Mouse (Mus musculus) bone marrow macrophage, adult 2 months (primary cell): Measurements from ENCODE around the gene Olfr1359.

Source experiments
- CTCF ChIP-seq: IDR thresholded peaks from 2 replicates; pipeline ENCODE4 v1.5.1; 2012; ENCODE audit warnings: low read depth, mild to moderate bottlenecking, low read length, moderate library complexity
- POLR2A ChIP-seq: IDR thresholded peaks from 2 replicates; pipeline ENCODE4 v1.6.1; 2012; ENCODE audit warnings: mild to moderate bottlenecking, low read depth, low read length, borderline replicate concordance

DNA sequence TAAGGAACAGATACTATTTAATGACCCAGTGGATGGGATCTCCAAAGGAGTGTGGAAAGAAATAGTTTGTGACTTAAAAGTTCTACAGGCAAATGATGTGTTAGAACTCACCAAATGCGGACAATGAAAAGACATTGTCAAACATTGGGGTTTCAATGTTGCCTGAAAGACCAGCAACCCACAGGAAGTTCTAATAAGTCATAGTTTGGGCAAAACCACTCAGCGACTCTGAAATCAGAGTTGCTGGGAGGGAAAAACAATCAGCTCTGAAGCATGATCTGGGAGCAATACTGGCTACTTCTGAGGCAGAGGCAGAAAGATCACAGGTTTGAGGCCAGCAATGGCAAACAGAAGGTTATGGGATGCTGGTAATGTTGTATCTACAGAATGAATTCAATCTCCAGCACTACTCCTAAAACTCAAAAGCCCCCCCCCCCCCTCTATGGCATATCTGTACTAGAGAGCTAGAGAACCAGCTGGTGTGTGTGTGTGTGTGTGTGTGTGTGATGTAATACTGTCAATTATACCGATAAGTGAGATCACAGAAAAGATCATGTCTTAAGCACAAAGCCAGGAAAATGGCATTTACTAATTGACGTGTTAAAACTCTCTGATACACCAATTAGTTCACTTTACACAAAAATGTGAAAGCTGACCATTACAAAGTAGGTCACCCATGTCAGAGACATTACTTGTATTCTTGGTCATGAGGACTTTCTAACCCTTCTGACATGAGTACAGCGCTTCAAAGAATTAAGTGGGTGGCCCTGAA is 51.7 kb downstream of the Olfr1359 start:
- TF ChIP-seq POLR2A (no peak), CTCF (no peak)
